Mouse (Mus musculus): Measurements from ENCODE around the gene Fcho2. TPM values are rescaled to one million over a fixed set of nuclear protein-coding genes. Genes with fewer than 3 reads are reported as not detected.

Gene Fcho2
- polyA plus RNA-seq, 1 experiment from 2014 or later: 30.7 TPM

DNA sequence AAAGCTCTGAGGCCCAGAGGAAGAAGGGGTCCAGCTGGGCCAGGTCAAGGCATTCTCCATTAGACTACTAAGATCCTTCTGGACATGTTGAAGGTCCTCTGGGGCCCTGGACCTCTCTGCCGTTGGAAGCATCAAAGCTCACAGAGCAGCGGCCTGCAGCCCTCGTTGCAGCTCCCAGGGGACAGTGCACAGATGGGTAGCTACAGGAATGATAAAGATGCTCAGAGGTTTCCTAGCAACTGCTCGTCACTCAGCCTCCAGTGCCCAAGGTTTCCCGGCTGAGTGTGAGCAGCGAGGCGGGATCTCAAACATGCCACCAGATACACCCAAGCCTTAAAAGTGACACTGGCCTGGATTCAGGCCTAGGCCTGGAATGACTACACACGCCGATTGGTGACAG lies 127.3 kb downstream of the Fcho2 start:
- H3K36me3 ChIP-seq (ENCODE audit: control insufficient read depth, insufficient read depth, low read length): no peaks in the 10 kb centered on the region
- WGBS (ENCODE audit: insufficient replicate concordance): 60% methylated on average over 9 of the region's 9 CpGs
- no peak overlapping the region for H3K4me2 ChIP-seq
- H3K27ac ChIP-seq (ENCODE audit: low read depth, low read length): no peak overlapping the region
- peaks cover 8% of the 10 kb centered on the region; the same call in 1 of the 2 replicates for H3K4me1 ChIP-seq (ENCODE audit: control insufficient read depth, insufficient read depth, low read length)
- H3K4me3 ChIP-seq (ENCODE audit: low read depth, low read length): no peak overlapping the region
- H3K9ac ChIP-seq (ENCODE audit: low read depth, low read length): no peak overlapping the region
- H3K9me3 ChIP-seq (replicated peaks; ENCODE audit: control insufficient read depth, low read length): no peaks in the 10 kb centered on the region
- no peak for ATAC-seq (replicated peaks; ENCODE audit: insufficient number of reproducible peaks, low FRiP score, low TSS enrichment)
- H3K27me3 ChIP-seq (ENCODE audit: control insufficient read depth, insufficient read depth, low read length): no peaks in the 10 kb centered on the region; the same call in 1 of the 2 replicates

DNA sequence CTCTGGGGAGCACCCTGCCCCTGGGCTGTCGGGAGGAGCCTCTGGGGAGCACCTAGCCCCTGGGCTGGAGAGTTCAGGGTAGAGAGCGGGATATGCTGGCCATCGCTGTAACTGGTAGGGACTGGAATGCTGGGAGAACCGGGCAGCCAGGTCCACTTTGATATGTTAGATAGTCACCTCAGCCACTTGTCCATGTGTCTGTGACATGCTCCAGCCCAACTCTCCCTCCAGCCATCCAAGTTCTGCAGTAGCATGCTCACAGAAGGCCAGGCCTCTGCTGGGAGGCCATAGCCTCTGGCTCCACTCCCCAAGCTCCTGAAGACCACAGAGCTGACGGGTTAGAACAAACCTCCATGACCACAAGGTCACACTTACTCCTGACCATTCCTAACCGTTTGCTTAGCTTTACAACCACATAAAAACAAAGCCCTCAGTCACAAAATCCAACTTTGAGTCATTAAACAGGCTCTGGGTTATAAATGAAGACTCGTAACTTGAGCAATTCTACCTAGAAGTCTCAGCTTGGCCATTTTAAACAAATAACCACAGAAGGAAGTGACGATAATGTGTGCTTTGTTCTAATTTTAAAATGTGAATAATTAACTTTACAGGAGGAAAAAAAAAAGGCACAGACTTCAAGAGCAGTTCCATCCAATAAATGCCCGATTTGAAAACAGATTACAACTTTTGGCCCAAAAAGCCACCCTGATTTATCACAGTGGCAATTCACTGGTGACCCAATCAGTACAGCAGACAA lies 130.9 kb downstream of the Fcho2 start:
- H3K4me3 ChIP-seq (ENCODE audit: low read depth, low read length): no peak overlapping the region
- H3K9me3 ChIP-seq (replicated peaks; ENCODE audit: control insufficient read depth, low read length): no peaks in the 10 kb centered on the region
- no peak for ATAC-seq (replicated peaks; ENCODE audit: insufficient number of reproducible peaks, low FRiP score, low TSS enrichment)
- H3K9ac ChIP-seq (ENCODE audit: low read depth, low read length): no peak overlapping the region
- no peaks in the 10 kb centered on the region for H3K27me3 ChIP-seq (ENCODE audit: control insufficient read depth, insufficient read depth, low read length)
- 64% methylated on average over 9 of the region's 9 CpGs for WGBS (ENCODE audit: insufficient replicate concordance)
- no peak overlapping the region for H3K4me2 ChIP-seq
- H3K36me3 ChIP-seq (ENCODE audit: control insufficient read depth, insufficient read depth, low read length): no peaks in the 10 kb centered on the region
- no peak overlapping the region for H3K27ac ChIP-seq (ENCODE audit: low read depth, low read length)
- peaks cover 7% of the 10 kb centered on the region; the same call in 1 of the 2 replicates for H3K4me1 ChIP-seq (ENCODE audit: control insufficient read depth, insufficient read depth, low read length)

DNA sequence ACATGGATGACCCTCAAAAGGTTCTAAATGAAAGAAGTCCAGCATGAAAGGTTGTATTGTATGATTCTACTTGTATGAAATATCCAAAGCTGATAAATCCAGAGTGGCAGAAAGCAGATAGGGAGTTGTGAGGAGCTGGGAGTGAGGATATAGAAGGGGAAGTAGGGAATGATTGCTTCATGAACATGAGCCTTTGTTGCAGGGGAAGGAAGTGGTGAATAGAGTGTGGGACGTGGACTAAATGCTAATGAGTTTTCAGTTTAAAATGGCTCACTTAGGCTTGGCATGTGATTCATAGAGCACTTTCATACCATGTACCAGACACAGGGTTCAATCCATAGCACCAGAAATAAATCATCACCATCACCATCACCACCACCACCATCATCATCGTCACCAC lies 131.8 kb downstream of the Fcho2 start:
- no peak for ATAC-seq (replicated peaks; ENCODE audit: insufficient number of reproducible peaks, low FRiP score, low TSS enrichment)
- no peaks in the 10 kb centered on the region for H3K9me3 ChIP-seq (replicated peaks; ENCODE audit: control insufficient read depth, low read length)
- no peak overlapping the region for H3K4me2 ChIP-seq
- no peak overlapping the region for H3K4me3 ChIP-seq (ENCODE audit: low read depth, low read length)
- 83% methylated on average over 2 of the region's 2 CpGs for WGBS (ENCODE audit: insufficient replicate concordance)
- no peaks in the 10 kb centered on the region for H3K27me3 ChIP-seq (ENCODE audit: control insufficient read depth, insufficient read depth, low read length)
- H3K27ac ChIP-seq (ENCODE audit: low read depth, low read length): no peak overlapping the region
- no peak overlapping the region for H3K9ac ChIP-seq (ENCODE audit: low read depth, low read length)
- no peaks in the 10 kb centered on the region for H3K36me3 ChIP-seq (ENCODE audit: control insufficient read depth, insufficient read depth, low read length)
- H3K4me1 ChIP-seq (ENCODE audit: control insufficient read depth, insufficient read depth, low read length): peaks cover 10% of the 10 kb centered on the region; the same call in 1 of the 2 replicates

DNA sequence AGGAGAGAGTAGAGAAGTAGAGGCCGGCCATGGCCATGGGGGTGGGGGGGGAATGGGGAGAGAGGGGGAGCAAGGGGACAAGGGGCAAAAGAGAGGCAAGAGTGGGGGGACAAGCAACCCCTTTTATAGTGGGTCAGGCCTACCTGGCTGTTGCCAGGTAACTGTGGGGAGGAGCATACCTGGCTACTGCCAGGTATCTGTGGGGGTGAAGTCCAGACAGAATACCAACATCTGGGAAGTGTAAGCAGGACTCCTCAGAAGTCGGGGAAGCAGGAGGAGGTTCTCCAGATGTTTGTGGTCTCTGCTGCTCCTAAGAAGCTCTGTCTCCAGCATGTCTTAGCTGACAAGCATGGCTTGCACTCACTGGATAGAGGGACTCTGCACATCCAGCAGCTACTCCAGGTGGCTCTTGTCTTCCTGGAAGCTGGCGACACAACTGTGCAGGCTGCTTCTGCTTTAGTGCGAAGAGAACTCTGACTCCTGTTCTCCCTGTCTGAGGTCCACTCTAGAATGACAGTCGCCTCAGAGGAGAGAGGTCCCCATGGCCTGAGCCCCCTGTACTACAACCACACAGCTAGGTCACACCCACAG lies 134.7 kb downstream of the Fcho2 start:
- ATAC-seq (replicated peaks; ENCODE audit: insufficient number of reproducible peaks, low FRiP score, low TSS enrichment): no peak
- Histone ChIP-seq H3K36me3 (ENCODE audit: control insufficient read depth, insufficient read depth, low read length) (no peaks in the 10 kb centered on the region), H3K27me3 (ENCODE audit: control insufficient read depth, insufficient read depth, low read length) (no peaks in the 10 kb centered on the region), H3K4me1 (ENCODE audit: control insufficient read depth, insufficient read depth, low read length) (peaks cover 10% of the 10 kb centered on the region; the same call in 1 of the 2 replicates), H3K4me2 (no peak overlapping the region), H3K27ac (ENCODE audit: low read depth, low read length) (no peak overlapping the region), H3K4me3 (ENCODE audit: low read depth, low read length) (no peak overlapping the region), H3K9me3 (replicated peaks; ENCODE audit: control insufficient read depth, low read length) (no peaks in the 10 kb centered on the region), H3K9ac (ENCODE audit: low read depth, low read length) (no peak overlapping the region)
- 62% methylated on average over 5 of the region's 5 CpGs for WGBS (ENCODE audit: insufficient replicate concordance)

DNA sequence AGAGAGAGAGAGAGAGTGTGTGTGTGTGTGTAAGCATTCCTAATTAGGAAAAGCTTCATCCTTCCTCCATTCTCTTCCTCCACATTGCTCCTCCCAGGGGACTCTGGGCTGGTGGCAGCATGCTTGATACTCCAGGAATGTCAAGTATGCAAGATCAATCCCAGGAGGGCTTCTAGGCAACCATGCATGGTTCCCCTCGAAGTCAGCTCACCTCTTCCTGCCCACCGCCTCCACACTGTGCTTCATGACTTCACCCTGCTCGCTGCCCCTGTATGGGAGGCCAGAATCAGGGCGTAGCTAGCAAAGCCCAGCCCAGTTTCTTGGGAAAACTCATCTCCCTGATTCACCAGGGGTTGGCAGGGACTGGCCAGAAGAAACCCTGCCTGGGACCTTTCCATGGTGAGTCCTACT lies 135.6 kb downstream of the Fcho2 start:
- ATAC-seq (replicated peaks; ENCODE audit: insufficient number of reproducible peaks, low FRiP score, low TSS enrichment): no peak; the same call in 1 of the 2 replicates
- Histone ChIP-seq H3K4me1 (ENCODE audit: control insufficient read depth, insufficient read depth, low read length) (peaks cover 10% of the 10 kb centered on the region; the same call in 1 of the 2 replicates), H3K9ac (ENCODE audit: low read depth, low read length) (no peak overlapping the region), H3K27ac (ENCODE audit: low read depth, low read length) (no peak overlapping the region), H3K27me3 (ENCODE audit: control insufficient read depth, insufficient read depth, low read length) (no peaks in the 10 kb centered on the region), H3K36me3 (ENCODE audit: control insufficient read depth, insufficient read depth, low read length) (no peaks in the 10 kb centered on the region), H3K4me2 (no peak overlapping the region), H3K4me3 (ENCODE audit: low read depth, low read length) (no peak overlapping the region), H3K9me3 (replicated peaks; ENCODE audit: control insufficient read depth, low read length) (no peaks in the 10 kb centered on the region)
- WGBS (ENCODE audit: insufficient replicate concordance): 24% methylated on average over 4 of the region's 4 CpGs

DNA sequence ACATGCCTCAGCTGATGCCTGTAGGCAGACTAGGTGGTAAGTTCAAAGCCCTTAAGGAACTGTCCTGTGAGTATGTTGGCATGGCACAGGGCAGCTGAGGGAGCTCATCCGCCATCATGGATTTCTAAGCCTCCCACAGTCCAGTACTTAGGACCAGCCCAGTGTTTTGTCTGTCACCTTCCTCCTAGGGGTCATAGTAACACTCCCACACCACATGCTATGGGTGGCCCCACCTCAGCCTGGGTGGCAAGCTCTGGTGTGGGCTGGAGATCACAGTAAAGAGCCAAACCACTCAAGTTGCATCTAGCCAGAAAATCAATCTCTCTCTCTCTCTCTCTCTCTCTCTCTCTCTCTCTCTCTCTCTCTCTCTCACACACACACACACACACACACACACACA lies 136.0 kb downstream of the Fcho2 start:
- no peak overlapping the region for H3K27ac ChIP-seq (ENCODE audit: low read depth, low read length)
- no peak overlapping the region for H3K4me3 ChIP-seq (ENCODE audit: low read depth, low read length)
- H3K4me2 ChIP-seq: no peak overlapping the region
- no peaks in the 10 kb centered on the region for H3K9me3 ChIP-seq (replicated peaks; ENCODE audit: control insufficient read depth, low read length)
- no peak overlapping the region for H3K9ac ChIP-seq (ENCODE audit: low read depth, low read length)
- no peak for ATAC-seq (replicated peaks; ENCODE audit: insufficient number of reproducible peaks, low FRiP score, low TSS enrichment)
- H3K27me3 ChIP-seq (ENCODE audit: control insufficient read depth, insufficient read depth, low read length): no peaks in the 10 kb centered on the region
- peaks cover 10% of the 10 kb centered on the region; the same call in 1 of the 2 replicates for H3K4me1 ChIP-seq (ENCODE audit: control insufficient read depth, insufficient read depth, low read length)
- 91% methylated on average over 1 of the region's 1 CpGs for WGBS (ENCODE audit: insufficient replicate concordance)
- no peaks in the 10 kb centered on the region for H3K36me3 ChIP-seq (ENCODE audit: control insufficient read depth, insufficient read depth, low read length)

DNA sequence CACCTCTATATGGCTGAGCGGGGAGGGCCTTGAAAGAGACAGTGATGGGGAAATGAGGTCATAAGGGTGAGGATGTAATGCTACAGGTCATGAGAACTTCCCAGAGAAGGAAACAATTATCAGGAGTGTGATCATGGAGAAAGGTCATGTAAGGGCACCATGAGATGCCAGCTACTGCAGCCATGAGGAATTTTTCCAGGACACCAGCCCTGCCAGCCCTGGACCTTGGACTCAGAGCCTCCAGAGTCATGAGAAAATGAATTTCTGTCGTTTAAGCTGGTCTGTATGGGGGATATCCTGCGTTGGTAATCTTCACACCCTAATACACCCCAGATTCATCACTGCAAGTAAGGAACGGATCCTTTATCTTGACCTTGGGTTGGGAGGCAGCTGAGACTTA lies 141.3 kb downstream of the Fcho2 start:
- H3K27ac ChIP-seq (ENCODE audit: low read depth, low read length): no peak overlapping the region
- no peak overlapping the region for H3K4me3 ChIP-seq (ENCODE audit: low read depth, low read length)
- no peak for ATAC-seq (replicated peaks; ENCODE audit: insufficient number of reproducible peaks, low FRiP score, low TSS enrichment)
- H3K4me2 ChIP-seq: no peak overlapping the region
- no peaks in the 10 kb centered on the region for H3K27me3 ChIP-seq (ENCODE audit: control insufficient read depth, insufficient read depth, low read length)
- 65% methylated on average over 4 of the region's 4 CpGs for WGBS (ENCODE audit: insufficient replicate concordance)
- H3K36me3 ChIP-seq (ENCODE audit: control insufficient read depth, insufficient read depth, low read length): no peaks in the 10 kb centered on the region
- H3K9me3 ChIP-seq (replicated peaks; ENCODE audit: control insufficient read depth, low read length): no peaks in the 10 kb centered on the region
- no peaks in the 10 kb centered on the region for H3K4me1 ChIP-seq (ENCODE audit: control insufficient read depth, insufficient read depth, low read length)
- H3K9ac ChIP-seq (ENCODE audit: low read depth, low read length): no peak overlapping the region

Measured in heart, embryonic 11.5 days (tissue).